Mouse (Mus musculus): Measurements from ENCODE around the gene Acot13.
A peak's percentile ranks its signal among the peaks of the same experiment; 100 is the strongest.
"Not testable (repeated sequence)": the region's sequence is repeated elsewhere in the genome, so short reads cannot be mapped to it uniquely, and the experiment has no call there.

Acot13 gene

DNA sequence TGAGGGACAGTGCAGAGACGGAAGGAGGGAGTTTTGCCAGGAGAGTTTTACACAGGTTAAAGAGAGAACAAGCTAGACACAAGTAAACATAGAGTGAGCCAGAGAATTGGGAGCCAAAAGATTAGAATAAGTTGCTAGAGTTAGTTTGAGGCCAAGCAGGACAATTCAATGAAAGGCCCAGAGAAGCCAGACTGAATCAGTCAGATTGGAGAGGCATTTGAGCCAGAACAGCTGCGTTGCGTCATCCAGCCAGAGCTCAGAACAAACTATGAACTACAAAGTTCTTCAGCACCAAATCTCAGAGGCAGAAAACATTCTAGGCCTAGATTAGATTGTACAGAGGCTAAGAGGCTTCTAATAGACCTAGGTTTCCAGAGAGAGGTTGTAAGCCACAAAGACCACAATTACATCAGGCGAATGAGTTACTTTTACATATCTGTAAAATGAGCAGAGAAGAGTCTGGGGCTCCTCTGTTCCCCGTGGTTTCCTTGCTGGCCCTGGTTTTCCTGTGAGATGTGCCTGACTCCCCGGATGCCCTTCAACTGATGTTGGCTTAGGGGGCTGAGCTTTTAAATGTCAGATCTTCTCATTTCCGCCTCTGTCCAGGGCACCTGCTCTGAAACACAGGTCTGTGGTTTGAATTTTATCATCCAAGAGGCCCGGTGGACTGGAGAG lies 52.5 kb downstream of the Acot13 start:
- no peak for DNase-seq

DNA sequence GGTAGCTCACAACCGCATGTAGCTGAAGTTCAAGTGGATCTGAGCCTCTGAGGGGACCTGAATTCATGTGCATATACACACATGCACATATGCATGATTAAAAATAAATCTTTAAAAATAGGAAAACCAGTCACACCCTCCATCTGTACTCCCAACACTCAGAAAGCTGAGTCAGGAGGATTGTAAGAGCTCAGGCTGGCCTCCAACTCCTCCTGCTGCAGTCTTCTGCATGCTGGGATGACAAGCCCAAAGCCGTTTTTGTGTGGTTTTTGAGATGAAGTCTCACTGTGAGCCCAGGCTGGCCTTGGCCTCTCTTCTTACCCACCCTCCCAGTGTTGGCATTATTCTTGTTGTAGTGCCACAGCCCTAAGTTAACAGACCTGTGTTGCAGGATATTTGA lies 53.3 kb downstream of the Acot13 start:
- no peak for DNase-seq

DNA sequence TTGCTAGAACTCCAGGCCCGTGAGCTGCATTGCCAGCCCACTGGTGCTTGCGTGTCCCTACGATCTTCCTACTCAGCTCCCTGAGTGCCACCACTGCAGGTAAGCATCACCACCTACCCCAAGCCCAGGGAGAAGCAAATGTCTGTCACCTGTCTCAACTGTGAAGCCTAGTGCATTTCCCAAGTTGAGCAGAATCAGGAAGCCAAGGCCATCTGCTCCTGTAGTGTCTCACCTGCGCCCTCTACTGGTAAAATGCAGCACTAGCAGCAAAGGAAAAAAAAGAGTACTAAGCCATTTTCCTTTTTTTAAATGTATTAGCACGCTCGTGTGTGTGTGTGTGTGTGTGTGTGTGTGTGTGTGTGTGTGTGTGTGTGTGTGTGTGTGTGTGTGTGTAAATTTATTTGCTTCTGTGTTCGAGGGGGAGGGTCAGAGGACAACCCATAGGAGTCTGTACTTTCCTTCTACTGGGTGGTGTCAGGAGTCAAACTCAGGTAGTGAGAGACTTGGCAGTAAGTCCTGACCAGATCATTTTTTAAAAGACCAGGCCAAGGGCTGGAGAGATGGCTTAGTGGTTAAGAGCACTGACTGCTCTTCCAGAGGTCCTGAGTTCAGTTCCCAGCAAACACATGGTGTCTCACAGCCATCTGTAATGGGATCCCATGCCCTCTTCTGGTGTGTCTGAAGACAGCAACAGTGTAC lies 55.0 kb downstream of the Acot13 start:
- peak; percentile 69 to 73 for DNase-seq

DNA sequence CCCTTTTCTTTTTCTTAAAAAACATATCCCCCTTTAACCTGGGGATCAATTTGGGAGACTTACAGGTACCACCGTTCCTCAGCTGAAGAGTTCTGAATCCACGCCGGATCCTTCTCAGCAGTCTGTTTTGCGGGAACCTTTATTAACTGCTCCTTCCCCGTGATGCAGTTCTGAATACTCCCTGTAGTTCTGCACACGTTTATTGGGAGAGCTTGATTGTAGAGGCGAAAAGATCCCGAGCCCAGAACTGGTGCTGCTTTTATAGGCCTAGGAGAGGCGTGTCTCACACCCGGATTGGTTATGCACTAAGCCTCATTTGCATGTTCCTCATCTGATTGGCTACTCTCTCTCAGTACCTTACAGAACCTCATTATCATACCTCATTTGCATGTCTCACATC lies 59.9 kb downstream of the Acot13 start:
- DNase-seq = not testable (repeated sequence)

All from B cell, adult 2 months (primary cell).